Mouse (Mus musculus): ENCODE data around the gene Gm21663. TPM values are rescaled to one million over a fixed set of nuclear protein-coding genes. Genes with fewer than 3 reads are reported as not detected.
"Not testable (repeated sequence)": the region's sequence is repeated elsewhere in the genome, so short reads cannot be mapped to it uniquely, and the experiment has no call there.

Gene Gm21663
- polyA plus RNA-seq (2015; fragmentation: Nextera tagmentation; extraction: Ambion mirVana), result not detected in 2 replicates

- H3K36me3 ChIP-seq (ENCODE audit: control insufficient read depth, insufficient read depth); H3K4me3 ChIP-seq (ENCODE audit: low read depth, low read length); H3K27me3 ChIP-seq (replicated peaks; ENCODE audit: control insufficient read depth, insufficient read depth, low read length); H3K27ac ChIP-seq (ENCODE audit: low read depth, low read length); H3K4me1 ChIP-seq (replicated peaks; ENCODE audit: control insufficient read depth, insufficient read depth, low read length); ATAC-seq; H3K4me2 ChIP-seq (replicated peaks; ENCODE audit: low read depth); H3K9me3 ChIP-seq (ENCODE audit: control insufficient read depth); H3K9ac ChIP-seq (ENCODE audit: low read depth, low read length): not testable (repeated sequence)
- WGBS, result 48% methylated on average over 2 of the region's 2 CpGs
These were observed at the start of gene Gm21663 for GRCm38 (mm10) chr5:25942281-25942680. TSS of gene Gm21663 (minus strand) at chr5:25942381.

- not testable (repeated sequence) for H3K27me3 ChIP-seq (replicated peaks; ENCODE audit: control insufficient read depth, insufficient read depth, low read length); H3K27ac ChIP-seq (ENCODE audit: low read depth, low read length); H3K4me2 ChIP-seq (replicated peaks; ENCODE audit: low read depth); H3K36me3 ChIP-seq (ENCODE audit: control insufficient read depth, insufficient read depth); H3K4me3 ChIP-seq (ENCODE audit: low read depth, low read length); H3K4me1 ChIP-seq (replicated peaks; ENCODE audit: control insufficient read depth, insufficient read depth, low read length); ATAC-seq; H3K9ac ChIP-seq (ENCODE audit: low read depth, low read length); H3K9me3 ChIP-seq (ENCODE audit: control insufficient read depth)
- no CpG with 5 or more reads among the region's 3 CpGs for WGBS
These were observed 46.4 kb upstream of the Gm21663 start, which contains the start of gene Gm21698 for GRCm38 (mm10) chr5:25988550-25988949. TSS of gene Gm21698 (minus strand) at chr5:25988650.

GRCm38 (mm10) chr5:25972563-25972962, 30.4 kb upstream of the Gm21663 start, which contains the start of gene Gm21680:
TSS of gene Gm21680 (minus strand) at chr5:25972663.
- not testable (repeated sequence) for H3K4me1 ChIP-seq (replicated peaks; ENCODE audit: control insufficient read depth, insufficient read depth, low read length); H3K4me2 ChIP-seq (replicated peaks; ENCODE audit: low read depth); H3K27ac ChIP-seq (ENCODE audit: low read depth, low read length); H3K9ac ChIP-seq (ENCODE audit: low read depth, low read length); H3K9me3 ChIP-seq (ENCODE audit: control insufficient read depth); H3K4me3 ChIP-seq (ENCODE audit: low read depth, low read length); H3K27me3 ChIP-seq (replicated peaks; ENCODE audit: control insufficient read depth, insufficient read depth, low read length); ATAC-seq; H3K36me3 ChIP-seq (ENCODE audit: control insufficient read depth, insufficient read depth)
- no CpG with 5 or more reads among the region's 2 CpGs for WGBS

DNA sequence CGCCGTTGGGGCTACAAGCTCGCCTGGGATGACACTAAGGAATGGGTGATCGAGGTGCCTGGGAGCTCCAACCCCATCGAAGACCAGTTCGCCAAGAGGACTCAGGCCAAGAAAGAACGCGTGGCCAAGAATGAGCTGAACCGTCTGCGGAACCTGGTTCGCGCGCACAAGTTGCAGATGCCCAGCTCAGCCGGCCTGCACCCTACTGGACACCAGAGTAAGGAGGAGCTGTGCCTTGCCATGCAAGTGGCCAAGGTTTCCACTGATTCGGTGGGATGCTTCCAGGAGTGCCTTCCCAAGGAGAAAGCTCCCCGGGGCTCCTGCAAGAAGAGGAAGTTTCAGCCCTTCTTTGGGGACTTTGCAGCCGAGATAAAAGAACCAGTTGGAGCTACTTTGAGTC, 14.9 kb upstream of the Gm21663 start:
- WGBS, result 50% methylated on average over 16 of the region's 17 CpGs
- not testable (repeated sequence) for ATAC-seq; H3K4me3 ChIP-seq (ENCODE audit: low read depth, low read length)

GRCm38 (mm10) chr5:25956611-25957010, 14.4 kb upstream of the Gm21663 start:
- not testable (repeated sequence) for H3K9me3 ChIP-seq (ENCODE audit: control insufficient read depth); H3K27me3 ChIP-seq (replicated peaks; ENCODE audit: control insufficient read depth, insufficient read depth, low read length); H3K4me1 ChIP-seq (replicated peaks; ENCODE audit: control insufficient read depth, insufficient read depth, low read length); H3K4me3 ChIP-seq (ENCODE audit: low read depth, low read length); H3K9ac ChIP-seq (ENCODE audit: low read depth, low read length); H3K4me2 ChIP-seq (replicated peaks; ENCODE audit: low read depth); ATAC-seq; H3K27ac ChIP-seq (ENCODE audit: low read depth, low read length); H3K36me3 ChIP-seq (ENCODE audit: control insufficient read depth, insufficient read depth)
- 30% methylated on average over 26 of the region's 32 CpGs for WGBS

More for the DNA sequence above, 14.9 kb upstream of the Gm21663 start:
- H3K27me3 ChIP-seq (replicated peaks; ENCODE audit: control insufficient read depth, insufficient read depth, low read length); H3K27ac ChIP-seq (ENCODE audit: low read depth, low read length); H3K4me2 ChIP-seq (replicated peaks; ENCODE audit: low read depth); H3K4me1 ChIP-seq (replicated peaks; ENCODE audit: control insufficient read depth, insufficient read depth, low read length); H3K36me3 ChIP-seq (ENCODE audit: control insufficient read depth, insufficient read depth); H3K9ac ChIP-seq (ENCODE audit: low read depth, low read length); H3K9me3 ChIP-seq (ENCODE audit: control insufficient read depth): not testable (repeated sequence)

GRCm38 (mm10) chr5:25954317-25954716, 12.1 kb upstream of the Gm21663 start, which contains the start of gene Gm21671:
TSS of gene Gm21671 (minus strand) at chr5:25954417.
- not testable (repeated sequence) for H3K4me2 ChIP-seq (replicated peaks; ENCODE audit: low read depth); H3K9me3 ChIP-seq (ENCODE audit: control insufficient read depth); H3K27ac ChIP-seq (ENCODE audit: low read depth, low read length); H3K4me1 ChIP-seq (replicated peaks; ENCODE audit: control insufficient read depth, insufficient read depth, low read length); ATAC-seq; H3K9ac ChIP-seq (ENCODE audit: low read depth, low read length); H3K4me3 ChIP-seq (ENCODE audit: low read depth, low read length); H3K36me3 ChIP-seq (ENCODE audit: control insufficient read depth, insufficient read depth); H3K27me3 ChIP-seq (replicated peaks; ENCODE audit: control insufficient read depth, insufficient read depth, low read length)
- 74% methylated on average over 2 of the region's 2 CpGs for WGBS

DNA sequence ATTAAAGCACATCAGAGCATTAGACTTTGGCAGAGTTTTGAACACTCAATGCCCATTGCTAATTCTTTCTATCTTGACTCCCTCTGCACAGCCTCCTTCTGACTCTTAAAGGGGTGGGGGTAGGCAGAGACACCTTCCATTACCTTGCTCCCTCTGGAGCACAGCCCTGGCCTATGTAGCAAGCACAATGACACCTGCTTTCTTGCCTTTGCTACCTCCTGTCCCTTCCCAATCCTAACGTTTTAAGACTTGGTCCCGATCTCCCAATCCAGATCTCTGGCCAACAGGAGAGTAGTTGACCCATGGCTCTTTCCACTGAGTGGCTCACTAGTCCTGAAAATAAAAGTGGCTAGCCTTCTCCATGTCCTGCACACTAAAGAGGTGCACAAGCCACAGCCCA, 3.2 kb upstream of the Gm21663 start:
- H3K9ac ChIP-seq (ENCODE audit: low read depth, low read length); H3K4me1 ChIP-seq (replicated peaks; ENCODE audit: control insufficient read depth, insufficient read depth, low read length); H3K4me3 ChIP-seq (ENCODE audit: low read depth, low read length); ATAC-seq; H3K36me3 ChIP-seq (ENCODE audit: control insufficient read depth, insufficient read depth); H3K27me3 ChIP-seq (replicated peaks; ENCODE audit: control insufficient read depth, insufficient read depth, low read length); H3K4me2 ChIP-seq (replicated peaks; ENCODE audit: low read depth); H3K27ac ChIP-seq (ENCODE audit: low read depth, low read length); H3K9me3 ChIP-seq (ENCODE audit: control insufficient read depth): not testable (repeated sequence)
- 84% methylated on average over 2 of the region's 2 CpGs for WGBS

All from intestine, postnatal 0 days (tissue).